ENCODE assay signal across 22 mouse cellular contexts in the genomic region with DNA sequence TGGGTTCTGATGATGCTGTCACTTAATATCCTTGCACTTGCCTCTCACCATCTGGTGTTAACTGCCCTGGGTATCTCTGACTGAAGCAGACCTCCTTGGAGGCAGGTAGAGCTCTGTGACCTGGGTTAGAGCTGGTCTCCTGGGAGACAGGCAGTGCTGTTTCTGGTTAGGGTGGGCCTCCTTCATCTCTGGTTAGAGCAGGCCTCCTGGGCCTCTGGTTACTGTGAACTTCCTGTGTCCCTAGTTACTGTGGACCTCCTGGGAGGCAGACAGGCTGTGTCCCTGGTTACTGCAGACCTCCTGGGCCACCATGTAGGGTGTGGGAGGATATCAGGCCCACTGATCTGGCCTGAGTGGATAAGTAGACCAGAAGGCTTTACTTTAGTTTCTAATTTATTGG. TPM values are rescaled to one million over a fixed set of nuclear protein-coding genes. Genes with fewer than 3 reads are reported as not detected.
DNase-seq lines count a peak whose midpoint lies in the region; ATAC-seq lines count a peak whose summit lies in the region.
"Had no signal": no experiment of that assay in that cellular context is flagged by ENCODE, and none has a peak within 500 bp of the region (broad histone marks: within the 10 kb centered on the region; RNA-seq: fewer than 3 reads in every experiment).

No protein-coding gene starts in this region.

- intact Hi-C loops in heart, postnatal 36 days (cut with DNase I) = no loop called here
- intact Hi-C loops in heart, postnatal 25 days (cut with DNase I) = no loop called here

- H3K4me2 ChIP-seq in embryonic facial prominence, embryonic 14.5 days (ENCODE audit: low read depth, low read length) = no peak overlapping the region
- no peak overlapping the region for H3K4me2 ChIP-seq in heart, embryonic 11.5 days
- H3K4me2 ChIP-seq in embryonic facial prominence, embryonic 15.5 days (replicated peaks) = no peak overlapping the region

- H3K27ac ChIP-seq in embryonic facial prominence, embryonic 14.5 days (replicated peaks; ENCODE audit: low read depth, low read length) = no peak overlapping the region
- H3K27ac ChIP-seq in embryonic facial prominence, embryonic 10.5 days (replicated peaks) = no peak overlapping the region
- no peak overlapping the region for H3K27ac ChIP-seq in heart, embryonic 11.5 days (ENCODE audit: low read depth, low read length)
- no peak overlapping the region for H3K27ac ChIP-seq in embryonic facial prominence, embryonic 15.5 days (replicated peaks)

- no peak overlapping the region for H3K9ac ChIP-seq in embryonic facial prominence, embryonic 14.5 days (ENCODE audit: low read depth, low read length)
- H3K9ac ChIP-seq in heart, embryonic 11.5 days (ENCODE audit: low read depth, low read length) = 0 out of 2 replicates have a peak overlapping the region, but pooled peaks have one; percentile 16
- no peak overlapping the region for H3K9ac ChIP-seq in embryonic facial prominence, embryonic 15.5 days

- no peak overlapping the region for H3K4me3 ChIP-seq in embryonic facial prominence, embryonic 14.5 days (ENCODE audit: low read depth, low read length)
- H3K4me3 ChIP-seq in embryonic facial prominence, embryonic 10.5 days = no peak overlapping the region
- no peak overlapping the region for H3K4me3 ChIP-seq in heart, embryonic 11.5 days (ENCODE audit: low read depth, low read length)
- H3K4me3 ChIP-seq in embryonic facial prominence, embryonic 15.5 days (replicated peaks) = no peak overlapping the region

- 0 out of 2 replicates have a peak, but pooled peaks cover 7% of the 10 kb centered on the region for H3K4me1 ChIP-seq in embryonic facial prominence, embryonic 14.5 days (ENCODE audit: control insufficient read depth, insufficient read depth, low read length)
- H3K4me1 ChIP-seq in embryonic facial prominence, embryonic 10.5 days = peaks cover 8% of the 10 kb centered on the region
- 0 out of 2 replicates have a peak, but pooled peaks cover 6% of the 10 kb centered on the region for H3K4me1 ChIP-seq in heart, embryonic 11.5 days (ENCODE audit: control insufficient read depth, insufficient read depth, low read length)
- peaks cover 7% of the 10 kb centered on the region for H3K4me1 ChIP-seq in embryonic facial prominence, embryonic 15.5 days

- H3K36me3 ChIP-seq in embryonic facial prominence, embryonic 14.5 days (ENCODE audit: control insufficient read depth, insufficient read depth, low read length) = peaks cover 23% of the 10 kb centered on the region
- peaks cover 28% of the 10 kb centered on the region for H3K36me3 ChIP-seq in embryonic facial prominence, embryonic 10.5 days (replicated peaks)
- 0 out of 2 replicates have a peak, but pooled peaks cover 2% of the 10 kb centered on the region for H3K36me3 ChIP-seq in heart, embryonic 11.5 days (ENCODE audit: control insufficient read depth, insufficient read depth, low read length)
- peaks cover 14% of the 10 kb centered on the region; the same call in 1 of the 2 replicates for H3K36me3 ChIP-seq in embryonic facial prominence, embryonic 15.5 days

- peak; percentile 69; the same call in 1 of the 2 replicates for ATAC-seq in embryonic facial prominence, embryonic 14.5 days (ENCODE audit: low read depth)
- ATAC-seq in heart, embryonic 11.5 days (replicated peaks; ENCODE audit: insufficient number of reproducible peaks, low FRiP score, low TSS enrichment) = no peak
- peak; percentile 43 for ATAC-seq in embryonic facial prominence, embryonic 15.5 days (ENCODE audit: insufficient number of reproducible peaks, low FRiP score, low TSS enrichment, low read depth)
- ATAC-seq: activated CD4-positive, CD25-positive, alpha-beta regulatory T cell, adult 4 months; CD4-positive, CD25-positive, alpha-beta regulatory T cell, adult 4 months; Patski had no signal

- H3K9me3 ChIP-seq in embryonic facial prominence, embryonic 14.5 days (ENCODE audit: control insufficient read depth, low read length) = no peaks in the 10 kb centered on the region
- no peaks in the 10 kb centered on the region for H3K9me3 ChIP-seq in embryonic facial prominence, embryonic 10.5 days
- H3K9me3 ChIP-seq in heart, embryonic 11.5 days (replicated peaks; ENCODE audit: control insufficient read depth, low read length) = no peaks in the 10 kb centered on the region
- no peaks in the 10 kb centered on the region for H3K9me3 ChIP-seq in embryonic facial prominence, embryonic 15.5 days (replicated peaks)
- H3K9me3 ChIP-seq: G1E had no signal

- H3K27me3 ChIP-seq in embryonic facial prominence, embryonic 14.5 days (replicated peaks; ENCODE audit: control insufficient read depth, insufficient read depth, low read length) = no peaks in the 10 kb centered on the region
- no peaks in the 10 kb centered on the region for H3K27me3 ChIP-seq in embryonic facial prominence, embryonic 10.5 days (replicated peaks; ENCODE audit: low read depth, poor library complexity, severe bottlenecking)
- H3K27me3 ChIP-seq in heart, embryonic 11.5 days (ENCODE audit: control insufficient read depth, insufficient read depth, low read length) = no peaks in the 10 kb centered on the region
- H3K27me3 ChIP-seq in embryonic facial prominence, embryonic 15.5 days = no peaks in the 10 kb centered on the region
- H3K27me3 ChIP-seq: CH12.LX, Patski had no signal

- DNase-seq in embryonic facial prominence, embryonic 14.5 days (ENCODE audit: low spot score) = peak; percentile 22
- no peak for DNase-seq in embryonic facial prominence, embryonic 10.5 days (ENCODE audit: low spot score)
- DNase-seq in heart, adult 11 months = peak; percentile 76
- DNase-seq in heart, postnatal 36 days = no peak
- no peak for DNase-seq in heart, postnatal 25 days (ENCODE audit: low spot score)
- no peak for DNase-seq in adrenal gland, adult 2 months
- DNase-seq: adrenal gland, adult 8-10 months; adrenal gland, postnatal 10 days; adrenal gland, postnatal 14 days; adrenal gland, postnatal 25 days; adrenal gland, postnatal 36 days; B cell, adult 2 months; cerebellum, adult 11 months; cerebellum, adult 11-12 months; cerebellum, adult 18-20 months had no signal

RNA-seq across cellular contexts. Expression of gene Glt8d1, which starts 4.8 kb away (rescaled TPM):
- 74.2 and 76.1 TPM in 2 replicates for polyA plus RNA-seq in embryonic facial prominence, embryonic 14.5 days (2014; fragmentation: Nextera tagmentation; extraction: Ambion mirVana)
- 37.0 and 40.2 TPM in 2 replicates for polyA plus RNA-seq in embryonic facial prominence, embryonic 10.5 days (2016; fragmentation: Nextera tagmentation; extraction: Ambion mirVana)
- 10 to 100 TPM; 21.8 to 26.0 TPM for total RNA-seq in heart, postnatal 36 days (2021)
- polyA plus RNA-seq in heart, embryonic 11.5 days (2014; fragmentation: Nextera tagmentation; extraction: Ambion mirVana) = 49.4 and 55.1 TPM in 2 replicates
- 10 to 100 TPM; 18.5 to 22.1 TPM for total RNA-seq in heart, postnatal 25 days (2021)
- 71.0 and 76.6 TPM in 2 replicates for polyA plus RNA-seq in embryonic facial prominence, embryonic 15.5 days (2015; fragmentation: Nextera tagmentation; extraction: Ambion mirVana)
- 10 to 100 TPM; 40.9 to 50.7 TPM for total RNA-seq in adrenal gland, adult 2 months (2021)
- polyA plus RNA-seq in adrenal gland, adult 2 months (2012; rRNA removed) = 17.7 and 23.3 TPM in 2 replicates

RNA-seq across cellular contexts. Expression of gene Spcs1, which starts 5.1 kb away (rescaled TPM):
- 455 and 472 TPM in 2 replicates for polyA plus RNA-seq in embryonic facial prominence, embryonic 14.5 days (2014; fragmentation: Nextera tagmentation; extraction: Ambion mirVana)
- polyA plus RNA-seq in embryonic facial prominence, embryonic 10.5 days (2016; fragmentation: Nextera tagmentation; extraction: Ambion mirVana) = 255 and 262 TPM in 2 replicates
- 100 to 1,000 TPM; 136 to 141 TPM for total RNA-seq in heart, postnatal 36 days (2021)
- 319 and 321 TPM in 2 replicates for polyA plus RNA-seq in heart, embryonic 11.5 days (2014; fragmentation: Nextera tagmentation; extraction: Ambion mirVana)
- 100 to 1,000 TPM; 138 to 145 TPM for total RNA-seq in heart, postnatal 25 days (2021)
- 453 and 455 TPM in 2 replicates for polyA plus RNA-seq in embryonic facial prominence, embryonic 15.5 days (2015; fragmentation: Nextera tagmentation; extraction: Ambion mirVana)
- total RNA-seq in adrenal gland, adult 2 months (2021) = 100 to 1,000 TPM; 234 to 254 TPM
- 60.5 and 69.4 TPM in 2 replicates for polyA plus RNA-seq in adrenal gland, adult 2 months (2012; rRNA removed)

RNA-seq across cellular contexts. Expression of gene Pbrm1, which starts 22.5 kb away (rescaled TPM):
- polyA plus RNA-seq in embryonic facial prominence, embryonic 14.5 days (2014; fragmentation: Nextera tagmentation; extraction: Ambion mirVana) = 84.6 and 96.5 TPM in 2 replicates
- 153 and 163 TPM in 2 replicates for polyA plus RNA-seq in embryonic facial prominence, embryonic 10.5 days (2016; fragmentation: Nextera tagmentation; extraction: Ambion mirVana)
- total RNA-seq in heart, postnatal 36 days (2021) = 10 to 100 TPM; 49.9 to 53.8 TPM
- 80.6 and 93.6 TPM in 2 replicates for polyA plus RNA-seq in heart, embryonic 11.5 days (2014; fragmentation: Nextera tagmentation; extraction: Ambion mirVana)
- 10 to 100 TPM; 54.0 to 58.2 TPM for total RNA-seq in heart, postnatal 25 days (2021)
- 121 and 132 TPM in 2 replicates for polyA plus RNA-seq in embryonic facial prominence, embryonic 15.5 days (2015; fragmentation: Nextera tagmentation; extraction: Ambion mirVana)
- 10 to 100 TPM; 45.7 to 48.9 TPM for total RNA-seq in adrenal gland, adult 2 months (2021)
- polyA plus RNA-seq in adrenal gland, adult 2 months (2012; rRNA removed) = 9.3 and 9.7 TPM in 2 replicates

RNA-seq across cellular contexts. Expression of gene Gnl3, which starts 22.5 kb away (rescaled TPM):
- 107 and 109 TPM in 2 replicates for polyA plus RNA-seq in embryonic facial prominence, embryonic 14.5 days (2014; fragmentation: Nextera tagmentation; extraction: Ambion mirVana)
- 149 and 151 TPM in 2 replicates for polyA plus RNA-seq in embryonic facial prominence, embryonic 10.5 days (2016; fragmentation: Nextera tagmentation; extraction: Ambion mirVana)
- total RNA-seq in heart, postnatal 36 days (2021) = 10 to 100 TPM; 21.6 to 24.2 TPM
- polyA plus RNA-seq in heart, embryonic 11.5 days (2014; fragmentation: Nextera tagmentation; extraction: Ambion mirVana) = 76.2 and 88.7 TPM in 2 replicates
- 10 to 100 TPM; 19.5 to 20.5 TPM for total RNA-seq in heart, postnatal 25 days (2021)
- polyA plus RNA-seq in embryonic facial prominence, embryonic 15.5 days (2015; fragmentation: Nextera tagmentation; extraction: Ambion mirVana) = 109 and 113 TPM in 2 replicates
- total RNA-seq in adrenal gland, adult 2 months (2021) = 100 to 1,000 TPM in 1 of 2 experiments, 10 to 100 TPM in 1; 54.3 to 140 TPM
- 5.8 and 8.3 TPM in 2 replicates for polyA plus RNA-seq in adrenal gland, adult 2 months (2012; rRNA removed)

RNA-seq across cellular contexts. Expression of gene Nek4, which starts 45.2 kb away (rescaled TPM):
- 9.8 and 9.9 TPM in 2 replicates for polyA plus RNA-seq in embryonic facial prominence, embryonic 14.5 days (2014; fragmentation: Nextera tagmentation; extraction: Ambion mirVana)
- polyA plus RNA-seq in embryonic facial prominence, embryonic 10.5 days (2016; fragmentation: Nextera tagmentation; extraction: Ambion mirVana) = 20.2 and 22.1 TPM in 2 replicates
- 1 to 10 TPM; 4.6 TPM for total RNA-seq in heart, postnatal 36 days (2021)
- polyA plus RNA-seq in heart, embryonic 11.5 days (2014; fragmentation: Nextera tagmentation; extraction: Ambion mirVana) = 4.4 and 5.1 TPM in 2 replicates
- total RNA-seq in heart, postnatal 25 days (2021) = 1 to 10 TPM; 4.0 to 5.3 TPM
- polyA plus RNA-seq in embryonic facial prominence, embryonic 15.5 days (2015; fragmentation: Nextera tagmentation; extraction: Ambion mirVana) = 12.6 and 13.8 TPM in 2 replicates
- total RNA-seq in adrenal gland, adult 2 months (2021) = 10 to 100 TPM; 10.2 to 13.3 TPM
- polyA plus RNA-seq in adrenal gland, adult 2 months (2012; rRNA removed) = 5.2 and 5.5 TPM in 2 replicates

Comparison
In these comparisons a context has a peak if more than half of its experiments do, and no peak if none do; other contexts are left out.
1. DNase-seq: peak in embryonic facial prominence, embryonic 14.5 days (single experiment) and heart, adult 11 months (single experiment); none in embryonic facial prominence, embryonic 10.5 days (single experiment), heart, postnatal 36 days (0 of 2), heart, postnatal 25 days (single experiment) and adrenal gland, adult 2 months (single experiment).